Mouse (Mus musculus) olfactory bulb, adult 2 months (tissue): ENCODE measurements around the gene Fabp1.

Experiments used
- CTCF ChIP-seq: fragments of 200-500 bp; IDR thresholded peaks from 2 replicates; pipeline ENCODE4 v1.5.1; 2012; ENCODE audit warnings: low read depth, mild to moderate bottlenecking, low read length, moderate library complexity; ENCODE audit not compliant: insufficient read depth
- POLR2A ChIP-seq: fragments of 200-500 bp; IDR thresholded peaks from 2 replicates; pipeline ENCODE4 v1.6.1; 2012; ENCODE audit warnings: mild to moderate bottlenecking, low read depth, low read length, moderate library complexity; ENCODE audit not compliant: insufficient read depth

DNA sequence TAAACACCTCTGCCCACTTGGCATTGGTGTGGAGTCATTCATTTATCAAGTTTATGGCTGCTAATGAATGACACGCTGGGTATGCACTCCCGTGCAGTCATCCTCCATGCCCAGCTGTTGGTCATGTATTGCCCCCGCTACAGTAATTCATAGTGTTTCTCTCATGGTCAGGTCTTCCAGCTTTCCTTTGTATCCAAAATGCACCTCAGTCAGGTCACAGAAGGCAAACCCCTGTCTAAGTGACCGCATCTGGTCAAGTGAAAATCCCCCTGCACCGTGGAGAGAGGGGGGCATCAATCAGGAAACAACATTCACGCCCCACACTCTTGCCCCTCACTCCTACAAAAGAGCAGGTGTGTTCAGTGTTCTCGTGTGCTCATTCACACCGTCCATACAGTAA, 4.5 kb downstream of the Fabp1 start:
- TF ChIP-seq CTCF (no peak), POLR2A (no peak)
